Mouse (Mus musculus): ENCODE results near the gene Ssh3. TPM values are rescaled to one million over a fixed set of nuclear protein-coding genes. Genes with fewer than 3 reads are reported as not detected.
A peak's percentile ranks its signal among the peaks of the same experiment; 100 is the strongest.

Ssh3 gene
- polyA plus RNA-seq, 1 experiment from 2014 or later, result 2.0 TPM

GRCm38 (mm10) chr19:4242416-4242815 lies 26.6 kb downstream of the Ssh3 start:
- Histone ChIP-seq H3K36me3 (replicated peaks) (no peaks in the 10 kb centered on the region), H3K4me2 (no peak overlapping the region), H3K9ac (no peak overlapping the region), H3K27me3 (no peaks in the 10 kb centered on the region), H3K9me3 (replicated peaks) (no peaks in the 10 kb centered on the region), H3K4me1 (replicated peaks) (peaks cover 4% of the 10 kb centered on the region), H3K27ac (replicated peaks) (no peak overlapping the region), H3K4me3 (replicated peaks) (no peak overlapping the region)
- no peak for ATAC-seq (ENCODE audit: insufficient read depth)
- 48% methylated on average over 3 of the region's 3 CpGs for WGBS (ENCODE audit: insufficient replicate concordance)

DNA sequence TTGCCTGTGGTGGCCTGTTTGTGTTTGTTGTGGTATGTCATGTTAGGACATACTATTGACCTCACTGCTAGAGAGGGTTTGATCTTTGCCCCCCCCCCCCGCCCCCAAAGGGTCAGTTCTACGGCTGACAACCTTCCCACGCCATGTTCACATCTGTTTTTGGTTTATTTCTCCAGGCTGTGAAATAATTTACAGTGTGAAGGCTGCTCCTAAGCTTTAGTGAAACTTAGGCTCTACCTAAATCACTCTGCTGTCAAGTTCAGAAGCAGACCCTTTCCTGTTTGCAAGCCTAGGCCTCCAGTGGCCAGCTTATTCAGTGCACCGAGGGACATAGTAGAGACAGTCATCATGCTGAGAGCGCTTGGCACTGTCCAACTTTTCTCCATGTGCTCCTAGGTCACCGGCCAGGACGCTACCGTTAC lies 28.7 kb downstream of the Ssh3 start:
- Histone ChIP-seq H3K9ac (no peak overlapping the region), H3K27me3 (no peaks in the 10 kb centered on the region), H3K4me1 (replicated peaks) (peaks cover 4% of the 10 kb centered on the region), H3K36me3 (replicated peaks) (no peaks in the 10 kb centered on the region), H3K27ac (replicated peaks) (no peak overlapping the region), H3K4me3 (replicated peaks) (no peak overlapping the region), H3K4me2 (no peak overlapping the region), H3K9me3 (replicated peaks) (no peaks in the 10 kb centered on the region)
- WGBS (ENCODE audit: insufficient replicate concordance), result 45% methylated on average over 8 of the region's 8 CpGs
- ATAC-seq (ENCODE audit: insufficient read depth), result no peak

GRCm38 (mm10) chr19:4234548-4234947 lies 34.4 kb downstream of the Ssh3 start:
- Histone ChIP-seq H3K4me3 (replicated peaks) (no peak overlapping the region), H3K27ac (replicated peaks) (no peak overlapping the region), H3K9ac (no peak overlapping the region), H3K4me1 (replicated peaks) (peaks cover 30% of the 10 kb centered on the region), H3K4me2 (no peak overlapping the region), H3K27me3 (0 out of 2 replicates have a peak, but pooled peaks cover 5% of the 10 kb centered on the region), H3K36me3 (replicated peaks) (no peaks in the 10 kb centered on the region), H3K9me3 (replicated peaks) (no peaks in the 10 kb centered on the region)
- ATAC-seq (ENCODE audit: insufficient read depth), result no peak
- 67% methylated on average over 4 of the region's 4 CpGs for WGBS (ENCODE audit: insufficient replicate concordance)

DNA sequence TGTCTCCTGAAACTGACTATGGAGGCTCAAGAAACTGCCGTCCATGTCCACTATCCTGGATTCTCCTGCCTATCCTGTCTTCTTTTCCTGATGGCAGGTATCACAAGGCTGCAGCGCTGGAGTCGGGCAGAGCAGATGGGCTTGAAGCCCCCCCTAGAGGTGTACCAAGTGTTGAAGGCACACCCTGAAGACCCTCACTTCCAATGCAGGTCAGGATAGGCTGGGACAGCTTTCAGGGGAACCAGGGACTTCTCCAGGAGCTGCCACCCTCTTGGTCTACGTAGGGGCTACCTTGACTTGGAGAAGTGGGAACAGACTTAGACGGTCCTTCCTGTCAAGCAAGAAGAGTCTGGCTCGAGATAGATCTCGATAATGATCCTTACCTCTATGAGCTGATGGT lies 36.3 kb downstream of the Ssh3 start:
- Histone ChIP-seq H3K4me2 (peak overlapping the region; percentile 85), H3K9ac (0 out of 2 replicates have a peak overlapping the region, but pooled peaks have one; percentile 67), H3K4me1 (replicated peaks) (peaks cover 42% of the 10 kb centered on the region), H3K27me3 (peaks cover 21% of the 10 kb centered on the region), H3K36me3 (replicated peaks) (no peaks in the 10 kb centered on the region), H3K4me3 (replicated peaks) (peak overlapping the region; percentile 66; the same call in 1 of the 2 replicates), H3K27ac (replicated peaks) (no peak overlapping the region), H3K9me3 (replicated peaks) (no peaks in the 10 kb centered on the region)
- 61% methylated on average over 7 of the region's 7 CpGs for WGBS (ENCODE audit: insufficient replicate concordance)
- no peak for ATAC-seq (ENCODE audit: insufficient read depth)

GRCm38 (mm10) chr19:4232186-4232572 lies 36.8 kb downstream of the Ssh3 start:
- Histone ChIP-seq H3K4me3 (replicated peaks) (peak overlapping the region; percentile 66), H3K9ac (peak overlapping the region; percentile 67), H3K27ac (replicated peaks) (peak overlapping the region; percentile 83), H3K9me3 (replicated peaks) (no peaks in the 10 kb centered on the region), H3K4me2 (peak overlapping the region; percentile 85), H3K27me3 (peaks cover 25% of the 10 kb centered on the region), H3K36me3 (replicated peaks) (no peaks in the 10 kb centered on the region), H3K4me1 (replicated peaks) (peaks cover 43% of the 10 kb centered on the region)
- no peak for ATAC-seq (ENCODE audit: insufficient read depth)
- 12% methylated on average over 2 of the region's 2 CpGs for WGBS (ENCODE audit: insufficient replicate concordance)

GRCm38 (mm10) chr19:4231253-4232185 lies 37.5 kb downstream of the Ssh3 start, which contains the start of gene Pold4:
Gene Pold4 (plus strand): TSS chr19:4231899.
- H3K4me2 ChIP-seq, result peak within 1 kb of the TSS; percentile 85
- peak; percentile 87 for ATAC-seq (ENCODE audit: insufficient read depth)
- peaks cover 31% of the 10 kb centered on the region for H3K27me3 ChIP-seq
- WGBS (ENCODE audit: insufficient replicate concordance), result 13% methylated on average over 26 of the region's 26 CpGs
- peak within 1 kb of the TSS; percentile 66 for H3K4me3 ChIP-seq (replicated peaks)
- no peaks in the 10 kb centered on the region for H3K9me3 ChIP-seq (replicated peaks)
- H3K4me1 ChIP-seq (replicated peaks), result peaks cover 43% of the 10 kb centered on the region
- no peaks in the 10 kb centered on the region for H3K36me3 ChIP-seq (replicated peaks)
- H3K9ac ChIP-seq, result peak within 1 kb of the TSS; percentile 67
- H3K27ac ChIP-seq (replicated peaks), result peak within 1 kb of the TSS; percentile 83

DNA sequence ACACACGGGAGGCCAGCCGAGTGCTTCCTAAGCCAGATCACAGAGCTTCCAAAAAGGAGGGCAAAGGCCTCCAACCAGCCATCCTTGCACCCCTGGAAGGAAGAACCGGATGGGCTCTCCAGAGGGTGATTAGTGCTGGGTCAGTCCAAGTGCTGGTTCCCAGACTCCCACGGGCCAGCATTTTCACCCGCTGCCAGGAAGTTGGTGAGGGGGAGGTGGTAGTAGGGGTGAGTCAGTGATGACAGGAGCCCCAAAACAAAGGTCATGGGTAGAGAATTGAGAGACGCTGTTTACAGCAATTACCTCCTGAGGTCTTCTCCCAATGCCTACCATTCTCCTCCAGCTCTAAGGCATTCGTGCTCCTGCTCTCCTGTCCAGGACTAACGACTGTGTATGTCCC lies 38.6 kb downstream of the Ssh3 start:
- no peak for ATAC-seq (ENCODE audit: insufficient read depth)
- peaks cover 35% of the 10 kb centered on the region for H3K27me3 ChIP-seq
- no peak overlapping the region for H3K4me3 ChIP-seq (replicated peaks)
- H3K9ac ChIP-seq, result no peak overlapping the region
- WGBS (ENCODE audit: insufficient replicate concordance), result 64% methylated on average over 8 of the region's 8 CpGs
- no peaks in the 10 kb centered on the region for H3K36me3 ChIP-seq (replicated peaks)
- H3K4me2 ChIP-seq, result no peak overlapping the region
- no peak overlapping the region for H3K27ac ChIP-seq (replicated peaks)
- peaks cover 43% of the 10 kb centered on the region for H3K4me1 ChIP-seq (replicated peaks)
- H3K9me3 ChIP-seq (replicated peaks), result no peaks in the 10 kb centered on the region

- H3K27me3 ChIP-seq, result peaks cover 36% of the 10 kb centered on the region
- H3K36me3 ChIP-seq (replicated peaks), result no peaks in the 10 kb centered on the region
- peaks cover 43% of the 10 kb centered on the region for H3K4me1 ChIP-seq (replicated peaks)
- 66% methylated on average over 9 of the region's 9 CpGs for WGBS (ENCODE audit: insufficient replicate concordance)
- H3K4me3 ChIP-seq (replicated peaks), result no peak overlapping the region
- H3K4me2 ChIP-seq, result no peak overlapping the region
- H3K9ac ChIP-seq, result no peak overlapping the region
- H3K9me3 ChIP-seq (replicated peaks), result no peaks in the 10 kb centered on the region
- ATAC-seq (ENCODE audit: insufficient read depth), result no peak
- H3K27ac ChIP-seq (replicated peaks), result no peak overlapping the region
Measured at GRCm38 (mm10) chr19:4229451-4230076, 39.4 kb downstream of the Ssh3 start.

GRCm38 (mm10) chr19:4228891-4229290 lies 40.1 kb downstream of the Ssh3 start:
- no peak overlapping the region for H3K4me2 ChIP-seq
- no peak overlapping the region for H3K27ac ChIP-seq (replicated peaks)
- H3K4me1 ChIP-seq (replicated peaks), result peaks cover 43% of the 10 kb centered on the region
- H3K4me3 ChIP-seq (replicated peaks), result no peak overlapping the region
- H3K9ac ChIP-seq, result no peak overlapping the region
- H3K27me3 ChIP-seq, result peaks cover 37% of the 10 kb centered on the region
- 70% methylated on average over 4 of the region's 4 CpGs for WGBS (ENCODE audit: insufficient replicate concordance)
- no peaks in the 10 kb centered on the region for H3K9me3 ChIP-seq (replicated peaks)
- H3K36me3 ChIP-seq (replicated peaks), result no peaks in the 10 kb centered on the region
- no peak for ATAC-seq (ENCODE audit: insufficient read depth)

DNA sequence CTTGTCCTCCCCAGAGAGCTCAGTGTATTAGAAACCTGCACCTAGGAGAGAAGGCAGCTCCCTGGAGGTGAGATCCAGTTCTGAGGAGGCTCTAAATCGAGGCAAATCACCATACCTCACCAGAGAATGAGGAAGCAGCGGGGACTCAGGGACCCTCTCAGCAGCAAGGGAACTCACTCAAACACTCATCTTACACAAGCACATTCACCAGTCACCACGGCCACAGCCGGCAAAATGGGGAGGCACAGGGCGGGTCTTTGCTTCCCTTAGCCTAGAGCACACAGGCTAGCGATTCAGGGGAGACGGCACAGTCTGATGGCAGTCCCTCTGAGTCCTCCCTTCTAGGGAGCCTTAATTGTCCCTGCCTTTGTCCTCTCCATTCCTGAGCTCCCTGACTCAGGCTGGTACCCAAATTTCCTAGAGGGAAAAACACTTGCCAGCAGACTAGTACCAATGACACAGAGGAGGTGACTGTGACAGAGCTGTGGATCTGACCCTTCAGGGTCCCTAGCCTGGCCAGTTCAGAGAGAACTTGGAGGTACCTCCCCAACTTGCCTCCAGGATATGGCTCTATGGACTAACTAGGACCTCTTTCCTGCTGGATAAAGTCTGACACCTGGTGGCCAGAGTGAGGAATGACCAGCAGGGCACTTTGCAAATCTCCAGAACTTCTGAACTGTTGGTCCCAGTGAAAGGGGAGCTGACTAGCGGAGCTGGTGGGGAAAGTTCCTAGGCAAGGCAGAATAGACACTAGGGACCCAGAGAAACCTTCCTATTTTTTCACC lies 40.9 kb downstream of the Ssh3 start:
- WGBS (ENCODE audit: insufficient replicate concordance), result 11% methylated on average over 8 of the region's 8 CpGs
- no peak overlapping the region for H3K9ac ChIP-seq
- H3K36me3 ChIP-seq (replicated peaks), result no peaks in the 10 kb centered on the region
- peaks cover 41% of the 10 kb centered on the region for H3K27me3 ChIP-seq
- H3K4me1 ChIP-seq (replicated peaks), result peaks cover 40% of the 10 kb centered on the region
- no peak for ATAC-seq (ENCODE audit: insufficient read depth)
- H3K4me3 ChIP-seq (replicated peaks), result no peak overlapping the region
- H3K4me2 ChIP-seq, result no peak overlapping the region
- H3K9me3 ChIP-seq (replicated peaks), result no peaks in the 10 kb centered on the region
- H3K27ac ChIP-seq (replicated peaks), result no peak overlapping the region

GRCm38 (mm10) chr19:4227446-4227845 lies 41.5 kb downstream of the Ssh3 start:
- no peak overlapping the region for H3K4me2 ChIP-seq
- ATAC-seq (ENCODE audit: insufficient read depth), result no peak
- H3K4me1 ChIP-seq (replicated peaks), result peaks cover 39% of the 10 kb centered on the region
- no peak overlapping the region for H3K9ac ChIP-seq
- no peak overlapping the region for H3K4me3 ChIP-seq (replicated peaks)
- WGBS (ENCODE audit: insufficient replicate concordance), result 39% methylated on average over 5 of the region's 5 CpGs
- H3K27me3 ChIP-seq, result peaks cover 47% of the 10 kb centered on the region
- no peaks in the 10 kb centered on the region for H3K9me3 ChIP-seq (replicated peaks)
- H3K27ac ChIP-seq (replicated peaks), result no peak overlapping the region
- no peaks in the 10 kb centered on the region for H3K36me3 ChIP-seq (replicated peaks)

Measured in liver, embryonic 15.5 days (tissue).